Mouse (Mus musculus) cerebellum, adult 2 months (tissue): ENCODE data around the gene Psme2.

ENCODE experiments used
- CTCF ChIP-seq: fragments of 200-500 bp; IDR thresholded peaks from 2 replicates; pipeline ENCODE4 v1.5.1; 2011; ENCODE audit warnings: low read depth, mild to moderate bottlenecking, control low read depth, low read length, moderate library complexity, borderline replicate concordance; ENCODE audit not compliant: insufficient read depth
- POLR2A ChIP-seq: fragments of 200-500 bp; IDR thresholded peaks from 2 replicates; pipeline ENCODE4 v1.6.1; 2011; ENCODE audit warnings: low read length, control low read depth, borderline replicate concordance; ENCODE audit not compliant: insufficient read depth

DNA sequence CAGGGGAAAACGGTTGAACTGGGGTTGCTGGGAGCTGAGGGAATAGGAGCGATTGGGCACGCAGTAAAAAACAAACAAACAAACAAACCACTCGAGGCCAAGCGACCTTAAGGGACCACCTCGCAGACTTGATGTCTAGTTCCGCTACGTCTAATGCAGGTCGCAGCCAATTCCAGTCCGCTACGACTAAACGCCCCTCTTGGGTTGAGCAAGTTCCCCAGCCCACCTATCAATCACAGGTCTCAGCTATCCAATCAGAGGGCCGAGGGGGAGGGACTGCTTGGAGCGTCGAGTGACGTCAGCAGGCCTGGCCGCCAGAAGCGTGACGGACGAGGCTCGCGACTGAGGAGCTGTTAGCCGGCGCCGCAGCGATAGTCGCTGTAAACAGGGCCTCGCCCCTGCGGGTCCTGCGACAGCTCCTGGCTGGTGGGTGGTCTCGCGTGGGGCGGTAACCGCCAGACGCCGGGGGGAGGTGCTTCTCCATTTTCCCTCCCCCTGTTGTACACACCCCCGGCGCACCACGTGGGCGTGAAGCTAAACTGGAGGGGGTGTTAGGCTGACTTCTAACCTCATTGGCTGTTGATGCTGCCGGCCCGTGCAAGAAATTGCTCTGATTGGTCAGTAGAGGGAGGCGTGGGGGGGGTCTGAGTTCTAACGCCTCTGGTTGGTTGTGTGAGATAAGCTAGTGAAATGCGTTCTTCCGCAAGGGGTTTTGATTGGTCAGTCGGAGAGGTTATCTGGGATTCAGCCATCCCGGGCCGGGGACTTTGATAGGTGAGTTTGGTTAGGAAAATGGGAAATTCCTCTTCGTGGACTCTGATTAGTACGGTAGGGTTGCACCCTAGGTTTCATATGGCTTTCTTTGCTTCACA, 30.5 kb downstream of the Psme2 start, which contains the start of gene A730061H03Rik:
- TF ChIP-seq CTCF (no peak; the same call in 1 of the 2 replicates), POLR2A (peak; percentile 82; the same call in 1 of the 2 replicates)
